Mouse (Mus musculus): ENCODE measurements around the gene Gm48551. TPM values are rescaled to one million over a fixed set of nuclear protein-coding genes. Genes with fewer than 3 reads are reported as not detected.

Gene Gm48551
- polyA plus RNA-seq, 1 experiment from 2014 or later = 1.1 TPM

- Histone ChIP-seq H3K4me1 (replicated peaks; ENCODE audit: control insufficient read depth, insufficient read depth) (peaks cover 4% of the 10 kb centered on the region), H3K36me3 (ENCODE audit: control insufficient read depth, insufficient read depth, low read length) (no peaks in the 10 kb centered on the region), H3K9ac (ENCODE audit: low read length) (peak overlapping the region; percentile 18; the same call in 1 of the 2 replicates), H3K4me3 (ENCODE audit: low read depth, low read length) (no peak overlapping the region), H3K4me2 (replicated peaks; ENCODE audit: low read depth) (peak overlapping the region; percentile 98; the same call in 1 of the 2 replicates), H3K27ac (replicated peaks) (peak overlapping the region; percentile 8; the same call in 1 of the 2 replicates), H3K9me3 (ENCODE audit: control insufficient read depth, low read length) (no peaks in the 10 kb centered on the region), H3K27me3 (ENCODE audit: control insufficient read depth, insufficient read depth, low read length) (no peaks in the 10 kb centered on the region)
- WGBS = 60% methylated on average over 12 of the region's 12 CpGs
- DNase-seq (ENCODE audit: low spot score) (no peak), ATAC-seq (ENCODE audit: low FRiP score, low TSS enrichment) (no peak)
- TF ChIP-seq EP300 (optimal IDR thresholded peaks at IDR 0.05) = no peak
- TF ChIP-seq CTCF (IDR thresholded peaks at IDR 0.05; ENCODE audit: low read depth) = no peak
Measured at GRCm38 (mm10) chr10:81356352-81356990, 27.8 kb upstream of the Gm48551 start.

- TF ChIP-seq CTCF (IDR thresholded peaks at IDR 0.05; ENCODE audit: low read depth) (no peak), EP300 (optimal IDR thresholded peaks at IDR 0.05) (no peak)
- H3K36me3 ChIP-seq (ENCODE audit: control insufficient read depth, insufficient read depth, low read length) = no peaks in the 10 kb centered on the region
- H3K9ac ChIP-seq (ENCODE audit: low read length) = peak within 1 kb of the TSS; percentile 79
- DNase-seq (ENCODE audit: low spot score) = peak; percentile 92
- peak; percentile 79 for ATAC-seq (ENCODE audit: low FRiP score, low TSS enrichment)
- 2% methylated on average over 77 of the region's 79 CpGs for WGBS
- H3K9me3 ChIP-seq (ENCODE audit: control insufficient read depth, low read length) = no peaks in the 10 kb centered on the region
- H3K4me2 ChIP-seq (replicated peaks; ENCODE audit: low read depth) = peak within 1 kb of the TSS; percentile 98
- H3K4me3 ChIP-seq (ENCODE audit: low read depth, low read length) = peak within 1 kb of the TSS; percentile 75
- no peaks in the 10 kb centered on the region for H3K27me3 ChIP-seq (ENCODE audit: control insufficient read depth, insufficient read depth, low read length)
- H3K27ac ChIP-seq (replicated peaks) = peak within 1 kb of the TSS; percentile 53
- H3K4me1 ChIP-seq (replicated peaks; ENCODE audit: control insufficient read depth, insufficient read depth) = peaks cover 4% of the 10 kb centered on the region
Measured at GRCm38 (mm10) chr10:81356991-81357844, 27.0 kb upstream of the Gm48551 start, which contains the start of gene Mfsd12. Gene Mfsd12, plus strand, starts transcription at chr10:81357491.

- no peaks in the 10 kb centered on the region for H3K9me3 ChIP-seq (ENCODE audit: control insufficient read depth, low read length)
- 26% methylated on average over 4 of the region's 4 CpGs for WGBS
- peaks cover 4% of the 10 kb centered on the region for H3K4me1 ChIP-seq (replicated peaks; ENCODE audit: control insufficient read depth, insufficient read depth)
- H3K4me3 ChIP-seq (ENCODE audit: low read depth, low read length) = peak overlapping the region; percentile 75
- no peak overlapping the region; the same call in 1 of the 2 replicates for H3K27ac ChIP-seq (replicated peaks)
- H3K9ac ChIP-seq (ENCODE audit: low read length) = peak overlapping the region; percentile 79
- TF ChIP-seq EP300 (optimal IDR thresholded peaks at IDR 0.05) (no peak), CTCF (IDR thresholded peaks at IDR 0.05; ENCODE audit: low read depth) (no peak)
- H3K36me3 ChIP-seq (ENCODE audit: control insufficient read depth, insufficient read depth, low read length) = no peaks in the 10 kb centered on the region
- no peak for DNase-seq (ENCODE audit: low spot score)
- no peak for ATAC-seq (ENCODE audit: low FRiP score, low TSS enrichment)
- peak overlapping the region; percentile 98 for H3K4me2 ChIP-seq (replicated peaks; ENCODE audit: low read depth)
- H3K27me3 ChIP-seq (ENCODE audit: control insufficient read depth, insufficient read depth, low read length) = no peaks in the 10 kb centered on the region
Measured at GRCm38 (mm10) chr10:81358209-81358608, 26.1 kb upstream of the Gm48551 start.

- DNase-seq (ENCODE audit: low spot score) (no peak), ATAC-seq (ENCODE audit: low FRiP score, low TSS enrichment) (no peak)
- Histone ChIP-seq H3K36me3 (ENCODE audit: control insufficient read depth, insufficient read depth, low read length) (no peaks in the 10 kb centered on the region), H3K4me1 (replicated peaks; ENCODE audit: control insufficient read depth, insufficient read depth) (peaks cover 4% of the 10 kb centered on the region), H3K27ac (replicated peaks) (no peak overlapping the region), H3K4me3 (ENCODE audit: low read depth, low read length) (no peak overlapping the region), H3K9ac (ENCODE audit: low read length) (0 out of 2 replicates have a peak overlapping the region, but pooled peaks have one; percentile 18), H3K4me2 (replicated peaks; ENCODE audit: low read depth) (peak overlapping the region; percentile 98; the same call in 1 of the 2 replicates), H3K9me3 (ENCODE audit: control insufficient read depth, low read length) (no peaks in the 10 kb centered on the region), H3K27me3 (ENCODE audit: control insufficient read depth, insufficient read depth, low read length) (no peaks in the 10 kb centered on the region)
- WGBS = 54% methylated on average over 1 of the region's 1 CpGs
- TF ChIP-seq EP300 (optimal IDR thresholded peaks at IDR 0.05) = no peak
- TF ChIP-seq CTCF (IDR thresholded peaks at IDR 0.05; ENCODE audit: low read depth) = no peak
Measured at GRCm38 (mm10) chr10:81358841-81359240, 25.4 kb upstream of the Gm48551 start.

GRCm38 (mm10) chr10:81360721-81361120 lies 23.5 kb upstream of the Gm48551 start:
- Histone ChIP-seq H3K36me3 (ENCODE audit: control insufficient read depth, insufficient read depth, low read length) (no peaks in the 10 kb centered on the region), H3K27ac (replicated peaks) (no peak overlapping the region), H3K4me2 (replicated peaks; ENCODE audit: low read depth) (no peak overlapping the region), H3K27me3 (ENCODE audit: control insufficient read depth, insufficient read depth, low read length) (no peaks in the 10 kb centered on the region), H3K4me3 (ENCODE audit: low read depth, low read length) (no peak overlapping the region), H3K4me1 (replicated peaks; ENCODE audit: control insufficient read depth, insufficient read depth) (peaks cover 7% of the 10 kb centered on the region), H3K9ac (ENCODE audit: low read length) (no peak overlapping the region), H3K9me3 (ENCODE audit: control insufficient read depth, low read length) (no peaks in the 10 kb centered on the region)
- ATAC-seq (ENCODE audit: low FRiP score, low TSS enrichment) = no peak
- TF ChIP-seq CTCF (IDR thresholded peaks at IDR 0.05; ENCODE audit: low read depth) (no peak), EP300 (optimal IDR thresholded peaks at IDR 0.05) (no peak)
- 56% methylated on average over 8 of the region's 8 CpGs for WGBS
- no peak for DNase-seq (ENCODE audit: low spot score)
